Mouse (Mus musculus) spleen, adult 18-20 months (tissue): ENCODE results near the gene Lypd6.

Source experiments
- DNase-seq, 2 experiments: peaks; one replicate each; pipeline ENCODE4 v3.0.0; 2022; ENCODE audit warnings: mixed read lengths in 2 of 2

Lypd6 gene

DNA sequence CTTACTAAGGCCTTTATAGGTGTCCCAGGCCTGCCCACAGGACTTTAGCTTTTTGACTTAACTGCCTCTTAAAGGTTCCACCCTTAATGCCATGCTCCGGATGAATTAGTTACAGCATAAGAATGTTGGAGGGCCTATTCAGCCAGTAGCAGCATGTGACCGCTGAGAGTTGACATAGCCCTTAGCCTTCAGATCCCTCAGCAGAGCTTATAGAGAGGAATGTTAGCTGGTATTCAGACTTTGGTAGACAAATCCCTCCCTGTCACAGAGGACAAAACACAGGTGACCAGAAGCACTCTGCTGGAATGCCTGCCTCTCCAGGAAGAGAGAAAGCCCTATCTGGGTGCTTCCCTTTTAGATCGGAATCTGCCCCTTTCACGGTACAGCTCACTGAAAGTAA lies 109.5 kb downstream of the Lypd6 start:
- DNase-seq: no peak

DNA sequence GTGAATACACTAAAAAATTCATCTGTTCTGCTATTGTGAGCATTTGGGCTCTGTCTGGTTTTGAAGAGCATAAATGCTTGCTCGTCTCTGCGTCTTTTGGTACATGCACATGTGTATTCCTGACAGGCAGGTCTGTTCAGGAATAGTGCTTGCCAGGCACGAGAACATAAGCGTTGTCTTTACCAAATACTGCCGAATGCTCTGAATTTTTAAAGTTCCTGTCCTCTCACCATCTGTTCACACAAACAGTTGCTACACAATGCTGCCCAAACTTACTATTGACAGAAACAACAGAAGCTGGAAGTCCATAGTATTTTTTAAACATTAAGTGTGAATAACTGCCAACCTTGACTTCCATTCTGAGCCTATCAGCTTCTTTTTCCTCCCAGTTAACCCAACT lies 112.9 kb downstream of the Lypd6 start:
- no peak for DNase-seq

- no peak for DNase-seq
Observed at GRCm38 (mm10) chr2:50180423-50180822, 114.2 kb downstream of the Lypd6 start.

GRCm38 (mm10) chr2:50181332-50181731 lies 115.1 kb downstream of the Lypd6 start:
- DNase-seq: no peak

- DNase-seq: no peak
Observed at GRCm38 (mm10) chr2:50186711-50187405, 120.6 kb downstream of the Lypd6 start.

DNA sequence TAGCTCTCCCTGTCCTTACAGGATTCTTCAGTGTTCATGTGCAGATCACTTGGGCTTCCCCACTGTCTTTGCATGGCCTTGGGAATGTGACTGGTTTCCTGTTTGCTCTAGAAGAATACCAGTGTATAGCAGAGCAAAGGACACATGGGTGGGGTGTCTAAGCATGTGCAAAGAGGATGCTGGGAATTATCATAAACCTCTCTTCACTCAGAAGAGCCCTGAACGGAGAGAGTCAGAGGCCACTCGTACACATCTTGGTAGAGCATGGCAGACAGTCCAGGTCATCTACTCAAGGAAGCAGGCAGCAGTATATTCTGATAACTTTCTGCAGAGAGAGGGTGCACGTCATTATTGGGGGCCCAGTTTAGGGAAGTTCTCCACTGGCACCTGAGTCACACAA lies 122.6 kb downstream of the Lypd6 start:
- DNase-seq: no peak

- no peak for DNase-seq
Observed at GRCm38 (mm10) chr2:50196681-50197080, 130.5 kb downstream of the Lypd6 start.

GRCm38 (mm10) chr2:50197801-50198200 lies 131.6 kb downstream of the Lypd6 start:
- no peak for DNase-seq

GRCm38 (mm10) chr2:50200541-50200940 lies 134.3 kb downstream of the Lypd6 start:
- DNase-seq: no peak

DNA sequence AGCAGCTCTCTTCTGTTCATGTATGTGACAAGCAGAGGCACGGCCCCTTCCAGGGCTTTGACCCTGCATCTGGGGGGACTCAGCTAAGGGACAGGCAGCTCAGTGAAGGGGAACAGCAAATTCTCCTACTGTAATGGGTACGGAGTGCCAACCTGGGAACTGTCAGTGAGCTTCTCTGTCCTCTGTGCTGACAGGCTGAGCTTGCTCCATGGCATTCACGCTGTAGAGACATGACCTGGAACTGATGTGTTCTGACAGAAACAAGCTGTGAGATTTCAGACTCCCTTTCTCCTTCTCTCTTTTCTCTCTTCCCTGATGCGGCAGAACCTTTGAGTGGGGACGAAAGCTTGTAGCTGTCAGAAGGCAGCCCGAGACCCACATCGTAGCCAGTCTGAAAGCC lies 154.3 kb downstream of the Lypd6 start:
- DNase-seq: no peak

DNA sequence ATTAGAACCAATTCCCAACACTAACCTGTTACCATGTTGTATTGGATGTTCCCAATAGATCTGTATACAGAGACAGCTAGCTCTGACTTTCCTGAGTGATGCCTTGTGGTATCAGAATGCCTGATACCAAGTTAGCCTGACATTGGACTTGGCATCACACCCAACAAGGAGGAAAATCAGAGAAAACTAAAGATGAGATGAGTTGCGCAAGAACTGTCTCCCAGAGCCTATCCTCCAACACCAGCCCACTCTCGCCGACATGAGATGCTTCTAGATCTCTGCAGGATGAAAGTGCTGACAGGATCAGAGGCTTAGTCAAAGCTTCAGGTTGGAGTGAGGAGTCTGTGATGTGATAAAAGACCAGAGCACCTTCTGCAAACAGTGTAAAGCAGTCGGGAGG lies 158.8 kb downstream of the Lypd6 start:
- no peak for DNase-seq

DNA sequence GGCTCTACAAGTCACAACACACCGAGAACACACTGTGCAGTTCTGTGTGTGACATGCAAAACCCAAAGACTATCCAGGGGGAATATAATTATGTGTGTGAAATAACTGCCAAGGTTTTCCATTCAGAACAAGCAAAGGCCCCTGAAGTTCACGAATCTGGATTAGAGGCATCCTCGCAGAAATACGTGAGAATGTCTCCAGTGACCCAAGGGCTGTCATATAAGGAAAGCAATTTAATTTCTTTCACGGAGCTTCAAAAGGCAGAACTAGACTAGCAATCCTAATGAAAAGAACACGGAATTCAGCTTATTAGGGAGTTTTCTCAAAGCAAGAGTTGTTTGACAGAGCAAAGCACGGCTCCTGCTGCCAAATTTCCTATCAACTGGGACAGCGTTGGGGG lies 167.3 kb downstream of the Lypd6 start:
- DNase-seq: no peak
